Mouse (Mus musculus): ENCODE data around the gene Pmf1. TPM values are rescaled to one million over a fixed set of nuclear protein-coding genes. Genes with fewer than 3 reads are reported as not detected.
"Not testable (repeated sequence)": the region's sequence is repeated elsewhere in the genome, so short reads cannot be mapped to it uniquely, and the experiment has no call there.

Gene Pmf1
- polyA plus RNA-seq, 1 experiment from 2014 or later = 136 TPM

DNA sequence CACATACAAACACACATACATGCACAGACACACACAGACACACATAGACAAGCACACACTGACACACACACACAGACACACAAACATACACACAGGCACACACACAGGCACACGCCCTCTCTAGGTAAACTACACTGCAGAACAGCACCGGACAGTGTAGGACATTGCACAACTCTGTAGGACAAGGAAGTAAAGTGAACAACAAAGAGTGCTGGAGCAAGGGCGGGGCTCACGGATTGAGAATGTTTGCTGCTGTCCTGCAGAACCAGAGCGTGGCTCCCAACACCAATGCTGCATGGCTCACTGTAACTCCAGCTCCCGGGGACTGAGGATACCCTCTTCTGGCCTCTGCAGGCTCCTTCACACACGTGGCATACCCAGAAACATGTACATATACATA, 32.8 kb upstream of the Pmf1 start:
- ATAC-seq (ENCODE audit: insufficient number of reproducible peaks, insufficient read depth, low FRiP score, low read depth) = peak; percentile 64
- Histone ChIP-seq H3K27me3 (ENCODE audit: control insufficient read depth, insufficient read depth, low read length) (no peaks in the 10 kb centered on the region), H3K4me1 (ENCODE audit: control insufficient read depth, insufficient read depth, low read length) (0 out of 2 replicates have a peak, but pooled peaks cover 9% of the 10 kb centered on the region), H3K4me2 (replicated peaks; ENCODE audit: low read depth, low read length) (no peak overlapping the region), H3K9ac (replicated peaks; ENCODE audit: low read depth, low read length) (no peak overlapping the region), H3K9me3 (ENCODE audit: control insufficient read depth, low read depth, low read length) (no peaks in the 10 kb centered on the region), H3K36me3 (ENCODE audit: control insufficient read depth, insufficient read depth, low read length) (no peaks in the 10 kb centered on the region), H3K27ac (ENCODE audit: low read length) (no peak overlapping the region), H3K4me3 (ENCODE audit: low read depth, low read length) (no peak overlapping the region)
- 57% methylated on average over 7 of the region's 7 CpGs for WGBS

DNA sequence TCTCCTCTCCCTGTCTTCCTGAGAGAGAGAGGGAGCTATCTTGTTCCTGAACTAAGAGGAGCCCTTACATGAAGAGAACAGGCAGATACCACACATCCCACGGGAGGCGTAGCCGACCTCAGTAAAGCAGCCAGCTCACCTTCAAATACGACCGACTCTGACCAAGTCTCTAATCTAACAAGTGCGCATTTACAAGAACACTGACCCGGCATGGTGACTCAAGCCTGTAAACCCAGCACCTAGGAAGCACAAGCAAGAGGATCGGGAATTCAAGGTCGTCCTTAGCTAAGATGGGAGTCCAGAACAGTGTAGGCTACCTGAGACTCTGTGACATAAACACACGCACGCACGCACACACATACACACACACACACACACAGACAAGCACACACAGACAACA, 32.4 kb upstream of the Pmf1 start:
- 78% methylated on average over 12 of the region's 12 CpGs for WGBS
- no peak overlapping the region for H3K4me2 ChIP-seq (replicated peaks; ENCODE audit: low read depth, low read length)
- H3K4me1 ChIP-seq (ENCODE audit: control insufficient read depth, insufficient read depth, low read length) = 0 out of 2 replicates have a peak, but pooled peaks cover 9% of the 10 kb centered on the region
- H3K9ac ChIP-seq (replicated peaks; ENCODE audit: low read depth, low read length) = no peak overlapping the region
- H3K27ac ChIP-seq (ENCODE audit: low read length) = no peak overlapping the region
- no peak for ATAC-seq (ENCODE audit: insufficient number of reproducible peaks, insufficient read depth, low FRiP score, low read depth)
- no peak overlapping the region for H3K4me3 ChIP-seq (ENCODE audit: low read depth, low read length)
- no peaks in the 10 kb centered on the region for H3K9me3 ChIP-seq (ENCODE audit: control insufficient read depth, low read depth, low read length)
- no peaks in the 10 kb centered on the region for H3K27me3 ChIP-seq (ENCODE audit: control insufficient read depth, insufficient read depth, low read length)
- H3K36me3 ChIP-seq (ENCODE audit: control insufficient read depth, insufficient read depth, low read length) = no peaks in the 10 kb centered on the region

DNA sequence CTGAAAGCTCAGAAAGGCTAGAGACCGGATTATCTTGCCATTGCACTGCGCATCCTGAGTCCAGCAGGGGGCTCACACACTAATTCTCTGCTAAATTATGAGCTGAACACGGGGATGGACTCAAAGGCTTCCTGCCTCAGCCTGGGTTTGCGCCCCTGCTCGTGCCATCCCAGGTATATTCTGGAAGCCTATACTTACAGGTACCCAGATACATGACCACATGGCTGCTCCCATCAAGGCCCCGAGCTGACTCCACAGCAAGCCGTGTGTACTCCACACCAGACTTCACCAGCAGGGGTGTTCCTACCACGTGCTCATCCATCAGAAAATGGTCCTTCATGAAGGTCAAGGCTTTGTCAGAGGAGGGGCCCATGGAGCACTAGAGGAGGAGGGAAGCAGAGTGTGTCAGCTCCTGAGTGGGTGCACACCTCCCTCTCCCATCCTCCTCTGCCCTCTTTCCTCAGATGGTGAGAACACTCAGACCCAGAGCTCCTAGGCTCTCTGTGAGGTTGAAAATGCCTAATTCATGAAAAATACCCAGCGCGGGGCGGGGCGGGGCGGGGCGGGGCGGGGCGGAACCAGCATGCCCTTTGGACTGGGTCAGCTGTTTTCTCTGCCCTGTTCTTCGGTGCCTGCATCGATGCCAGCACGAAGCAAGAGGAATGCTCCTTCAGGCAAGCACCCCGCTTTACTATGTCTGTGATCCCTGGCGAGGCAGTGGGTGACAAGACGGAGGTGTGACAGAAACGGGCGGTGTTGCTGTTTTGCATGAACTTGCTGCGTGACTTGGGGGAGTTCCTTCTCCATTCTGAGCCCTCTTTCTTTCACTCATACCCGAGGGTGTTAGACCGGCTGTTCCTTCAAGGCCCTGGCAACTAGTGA, 30.6 kb upstream of the Pmf1 start:
- ATAC-seq (ENCODE audit: insufficient number of reproducible peaks, insufficient read depth, low FRiP score, low read depth) = 0 out of 2 replicates have a peak, but pooled peaks have one; percentile 20
- no peak overlapping the region for H3K9ac ChIP-seq (replicated peaks; ENCODE audit: low read depth, low read length)
- H3K4me2 ChIP-seq (replicated peaks; ENCODE audit: low read depth, low read length) = peak overlapping the region; percentile 19; the same call in 1 of the 2 replicates
- H3K9me3 ChIP-seq (ENCODE audit: control insufficient read depth, low read depth, low read length) = no peaks in the 10 kb centered on the region
- WGBS = 18% methylated on average over 27 of the region's 27 CpGs
- H3K36me3 ChIP-seq (ENCODE audit: control insufficient read depth, insufficient read depth, low read length) = no peaks in the 10 kb centered on the region
- H3K27ac ChIP-seq (ENCODE audit: low read length) = no peak overlapping the region
- H3K27me3 ChIP-seq (ENCODE audit: control insufficient read depth, insufficient read depth, low read length) = no peaks in the 10 kb centered on the region
- no peak overlapping the region for H3K4me3 ChIP-seq (ENCODE audit: low read depth, low read length)
- H3K4me1 ChIP-seq (ENCODE audit: control insufficient read depth, insufficient read depth, low read length) = 0 out of 2 replicates have a peak, but pooled peaks cover 9% of the 10 kb centered on the region

DNA sequence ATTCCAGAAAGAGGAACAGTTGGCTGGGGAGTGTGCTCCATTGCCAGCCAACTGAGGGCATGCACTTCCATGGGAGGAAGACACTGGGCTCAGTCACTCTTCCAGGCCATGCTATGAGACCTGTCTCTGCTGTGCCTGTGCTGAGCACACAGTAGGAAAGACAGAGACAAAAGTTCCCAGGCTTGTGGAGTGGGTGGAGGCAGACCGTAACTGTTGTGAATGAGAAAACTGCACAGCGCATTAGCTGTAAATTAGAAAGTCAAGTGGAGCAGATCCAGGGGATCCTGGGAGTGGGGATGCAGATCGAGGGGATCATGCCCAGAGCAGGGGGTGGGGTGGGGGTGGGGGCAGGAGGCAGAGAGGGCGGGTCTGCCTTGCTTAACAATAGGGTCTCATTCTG, 29.5 kb upstream of the Pmf1 start:
- Histone ChIP-seq H3K9ac (replicated peaks; ENCODE audit: low read depth, low read length) (no peak overlapping the region), H3K27ac (ENCODE audit: low read length) (no peak overlapping the region), H3K4me1 (ENCODE audit: control insufficient read depth, insufficient read depth, low read length) (0 out of 2 replicates have a peak, but pooled peaks cover 9% of the 10 kb centered on the region), H3K36me3 (ENCODE audit: control insufficient read depth, insufficient read depth, low read length) (no peaks in the 10 kb centered on the region), H3K4me2 (replicated peaks; ENCODE audit: low read depth, low read length) (no peak overlapping the region), H3K27me3 (ENCODE audit: control insufficient read depth, insufficient read depth, low read length) (no peaks in the 10 kb centered on the region), H3K4me3 (ENCODE audit: low read depth, low read length) (no peak overlapping the region), H3K9me3 (ENCODE audit: control insufficient read depth, low read depth, low read length) (no peaks in the 10 kb centered on the region)
- no peak for ATAC-seq (ENCODE audit: insufficient number of reproducible peaks, insufficient read depth, low FRiP score, low read depth)
- 75% methylated on average over 4 of the region's 4 CpGs for WGBS

DNA sequence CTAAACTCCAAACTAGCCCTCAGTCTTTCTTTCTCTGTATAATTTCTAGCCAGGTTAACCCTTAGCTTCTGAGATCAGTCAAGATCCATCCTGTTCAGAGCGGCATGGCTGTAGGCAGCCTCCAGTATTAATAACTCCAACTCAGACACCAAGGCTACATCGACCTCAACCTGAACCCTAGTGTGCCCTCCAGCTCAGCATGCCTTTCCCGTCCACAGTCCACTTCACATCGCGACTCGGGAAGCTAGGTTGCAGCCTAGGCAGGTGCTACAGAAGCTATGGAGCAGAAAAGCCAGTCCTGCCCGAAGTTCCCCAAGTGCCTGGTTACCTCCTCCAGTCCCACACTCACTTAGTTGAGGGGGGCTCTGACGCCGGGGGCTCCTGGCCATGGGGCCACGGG, 27.3 kb upstream of the Pmf1 start:
- no peak overlapping the region for H3K9ac ChIP-seq (replicated peaks; ENCODE audit: low read depth, low read length)
- no peaks in the 10 kb centered on the region for H3K27me3 ChIP-seq (ENCODE audit: control insufficient read depth, insufficient read depth, low read length)
- H3K4me2 ChIP-seq (replicated peaks; ENCODE audit: low read depth, low read length) = peak overlapping the region; percentile 53
- H3K36me3 ChIP-seq (ENCODE audit: control insufficient read depth, insufficient read depth, low read length) = no peaks in the 10 kb centered on the region
- no peaks in the 10 kb centered on the region for H3K9me3 ChIP-seq (ENCODE audit: control insufficient read depth, low read depth, low read length)
- 0 out of 2 replicates have a peak, but pooled peaks cover 9% of the 10 kb centered on the region for H3K4me1 ChIP-seq (ENCODE audit: control insufficient read depth, insufficient read depth, low read length)
- no peak for ATAC-seq (ENCODE audit: insufficient number of reproducible peaks, insufficient read depth, low FRiP score, low read depth)
- no peak overlapping the region; the same call in 1 of the 2 replicates for H3K4me3 ChIP-seq (ENCODE audit: low read depth, low read length)
- WGBS = 74% methylated on average over 10 of the region's 10 CpGs
- no peak overlapping the region for H3K27ac ChIP-seq (ENCODE audit: low read length)

DNA sequence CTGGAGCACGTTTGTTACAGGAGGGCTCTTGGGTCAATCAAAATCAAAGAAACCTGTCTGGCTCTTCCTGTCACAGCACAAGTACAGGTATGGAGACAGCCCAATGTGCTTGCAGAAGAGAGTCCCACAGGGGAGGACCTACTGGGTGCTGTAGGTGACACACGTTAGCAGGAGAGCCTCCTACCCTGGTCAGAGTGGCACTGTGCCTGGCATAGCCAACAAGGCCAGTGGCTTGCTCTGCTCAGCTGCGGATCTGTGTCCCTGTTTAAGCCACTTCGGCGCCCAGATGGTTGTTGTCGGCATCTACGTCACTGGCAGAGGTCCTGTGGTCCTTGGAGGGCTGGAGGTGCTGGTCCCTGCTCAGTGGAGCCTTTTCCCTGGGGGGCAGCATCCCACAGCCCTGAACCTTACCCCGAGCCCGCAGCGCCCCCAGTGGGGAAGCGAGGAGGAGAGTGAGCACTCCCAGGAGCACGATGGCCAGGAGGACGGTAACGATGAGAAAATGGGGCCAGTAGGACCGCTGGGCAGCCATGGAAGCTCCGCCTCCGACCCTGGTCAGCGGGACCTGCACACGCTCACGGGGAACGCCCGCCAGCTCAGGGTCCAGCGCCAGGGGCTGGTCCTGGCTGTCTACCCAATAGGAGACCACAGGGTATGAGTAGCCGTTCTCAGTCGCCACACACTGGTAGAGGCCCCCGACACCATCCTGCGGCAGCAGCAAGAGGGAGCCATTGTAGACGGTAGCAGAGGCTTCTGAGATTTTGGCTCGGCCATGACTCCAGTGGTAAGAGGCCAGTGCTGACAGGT, 26.5 kb upstream of the Pmf1 start:
- ATAC-seq (ENCODE audit: insufficient number of reproducible peaks, insufficient read depth, low FRiP score, low read depth) = peak; percentile 84
- WGBS = 9% methylated on average over 29 of the region's 29 CpGs
- H3K27me3 ChIP-seq (ENCODE audit: control insufficient read depth, insufficient read depth, low read length) = no peaks in the 10 kb centered on the region
- peak overlapping the region; percentile 53 for H3K4me2 ChIP-seq (replicated peaks; ENCODE audit: low read depth, low read length)
- H3K9me3 ChIP-seq (ENCODE audit: control insufficient read depth, low read depth, low read length) = no peaks in the 10 kb centered on the region
- H3K27ac ChIP-seq (ENCODE audit: low read length) = no peak overlapping the region
- H3K9ac ChIP-seq (replicated peaks; ENCODE audit: low read depth, low read length) = 0 out of 2 replicates have a peak overlapping the region, but pooled peaks have one; percentile 7
- 0 out of 2 replicates have a peak, but pooled peaks cover 9% of the 10 kb centered on the region for H3K4me1 ChIP-seq (ENCODE audit: control insufficient read depth, insufficient read depth, low read length)
- peak overlapping the region; percentile 23 for H3K4me3 ChIP-seq (ENCODE audit: low read depth, low read length)
- no peaks in the 10 kb centered on the region for H3K36me3 ChIP-seq (ENCODE audit: control insufficient read depth, insufficient read depth, low read length)

DNA sequence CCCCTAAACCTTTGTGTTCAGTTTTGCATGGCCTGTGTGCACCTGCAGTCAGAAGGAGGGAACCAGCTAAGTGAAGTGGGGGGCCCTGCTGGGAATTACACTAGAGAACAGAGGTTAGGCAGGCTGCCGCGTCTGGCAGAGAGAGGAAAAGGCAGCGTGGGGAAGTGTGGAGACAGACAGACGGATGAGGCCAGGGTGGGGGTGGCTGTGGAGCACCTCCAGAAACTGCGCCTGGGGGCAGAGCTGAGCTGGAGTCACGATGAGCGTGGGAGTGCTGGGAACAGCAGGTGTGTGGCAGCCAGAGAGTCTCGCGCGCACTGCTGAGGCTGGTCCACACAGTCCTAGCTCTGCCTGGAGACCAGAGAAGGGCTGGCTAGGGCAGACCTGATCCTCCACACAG, 25.4 kb upstream of the Pmf1 start:
- 61% methylated on average over 10 of the region's 10 CpGs for WGBS
- no peak overlapping the region for H3K4me2 ChIP-seq (replicated peaks; ENCODE audit: low read depth, low read length)
- H3K9ac ChIP-seq (replicated peaks; ENCODE audit: low read depth, low read length) = no peak overlapping the region
- no peaks in the 10 kb centered on the region for H3K9me3 ChIP-seq (ENCODE audit: control insufficient read depth, low read depth, low read length)
- H3K36me3 ChIP-seq (ENCODE audit: control insufficient read depth, insufficient read depth, low read length) = no peaks in the 10 kb centered on the region
- no peak overlapping the region for H3K27ac ChIP-seq (ENCODE audit: low read length)
- 0 out of 2 replicates have a peak, but pooled peaks cover 1% of the 10 kb centered on the region for H3K4me1 ChIP-seq (ENCODE audit: control insufficient read depth, insufficient read depth, low read length)
- no peaks in the 10 kb centered on the region for H3K27me3 ChIP-seq (ENCODE audit: control insufficient read depth, insufficient read depth, low read length)
- no peak overlapping the region for H3K4me3 ChIP-seq (ENCODE audit: low read depth, low read length)
- no peak for ATAC-seq (ENCODE audit: insufficient number of reproducible peaks, insufficient read depth, low FRiP score, low read depth)

DNA sequence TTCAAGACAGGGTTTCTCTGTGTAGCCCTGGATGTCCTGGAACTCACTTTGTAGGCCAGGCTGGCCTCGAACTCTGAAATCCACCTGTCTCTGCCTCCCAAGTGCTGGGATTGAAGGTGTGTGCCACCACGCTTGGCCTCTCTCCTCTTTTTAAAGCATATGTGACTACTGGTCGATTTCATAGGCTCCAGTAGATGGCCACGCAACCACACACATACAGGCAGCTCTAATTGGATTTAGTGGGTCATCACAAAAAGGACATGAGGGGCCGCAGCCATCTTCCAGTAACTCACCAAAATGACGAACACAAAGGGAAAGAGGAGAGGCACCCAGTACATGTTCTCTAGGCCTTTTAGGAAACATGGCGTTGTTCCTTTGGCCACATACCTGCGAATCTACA, 18.5 kb upstream of the Pmf1 start:
- not testable (repeated sequence) for H3K9me3 ChIP-seq (ENCODE audit: control insufficient read depth, low read depth, low read length); H3K36me3 ChIP-seq (ENCODE audit: control insufficient read depth, insufficient read depth, low read length); H3K27me3 ChIP-seq (ENCODE audit: control insufficient read depth, insufficient read depth, low read length); ATAC-seq (ENCODE audit: insufficient number of reproducible peaks, insufficient read depth, low FRiP score, low read depth); H3K4me2 ChIP-seq (replicated peaks; ENCODE audit: low read depth, low read length); H3K9ac ChIP-seq (replicated peaks; ENCODE audit: low read depth, low read length); H3K4me1 ChIP-seq (ENCODE audit: control insufficient read depth, insufficient read depth, low read length); H3K27ac ChIP-seq (ENCODE audit: low read length); H3K4me3 ChIP-seq (ENCODE audit: low read depth, low read length)
- WGBS = 68% methylated on average over 8 of the region's 8 CpGs

Data from stomach, embryonic 14.5 days (tissue).